Mouse (Mus musculus): Measurements from ENCODE around the gene Adck1. TPM values are rescaled to one million over a fixed set of nuclear protein-coding genes. Genes with fewer than 3 reads are reported as not detected.

Gene Adck1
- 13.1 TPM for total RNA-seq (2023)

DNA sequence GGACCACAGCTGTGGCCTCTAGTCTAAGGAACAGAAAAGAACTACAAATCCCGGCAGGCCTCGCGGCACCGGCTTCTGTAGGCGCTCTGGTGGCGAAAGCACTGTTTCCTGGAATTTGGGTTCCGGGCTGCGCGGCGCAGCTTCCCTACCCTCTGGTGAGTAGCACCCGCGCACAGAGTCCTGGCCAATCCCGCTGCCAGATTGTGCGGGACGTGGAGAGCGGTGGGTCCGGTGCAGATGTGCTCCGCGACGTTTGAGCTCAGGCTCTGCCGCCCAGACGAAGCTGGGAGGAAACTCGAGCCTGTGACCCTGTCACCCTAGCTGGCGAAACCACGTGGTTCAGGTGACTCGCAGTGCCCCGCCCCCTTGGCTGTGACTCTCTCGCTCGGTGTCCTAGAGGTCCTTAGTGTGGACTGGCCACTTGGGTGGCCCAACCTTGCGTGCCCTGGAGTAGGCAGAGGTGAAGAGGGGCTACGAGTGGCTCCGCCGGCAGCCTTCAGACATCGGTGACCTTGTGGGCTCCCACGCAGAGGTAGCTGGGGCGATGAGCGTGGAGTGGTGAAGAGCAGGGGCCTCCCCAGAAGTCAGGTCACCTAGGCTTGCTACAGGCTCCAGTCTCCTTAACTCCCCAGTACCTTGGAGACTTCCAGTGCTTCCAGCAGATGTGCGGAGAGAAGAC, at the start of gene Adck1:
TSS of gene Adck1 (plus strand) at position 114 of the 679 bp plus-strand sequence.

GRCm38 (mm10) chr12:88323926-88324325, 36.4 kb upstream of the Adck1 start, which contains the start of gene Gm5039:
Gene Gm5039, minus strand, starts transcription at chr12:88324026.

Other genes with a start within 250 kb of the Adck1 start
- gene Gm10436, start 178.4 kb upstream of the Adck1 start, total RNA-seq (2023), result not detected
- not detected for gene Gm8332, start 110.5 kb upstream of the Adck1 start, total RNA-seq (2023)
- not detected for gene Gm5662, start 86.1 kb upstream of the Adck1 start, total RNA-seq (2023)
- not detected for gene Gm5039, start 36.5 kb upstream of the Adck1 start, total RNA-seq (2023)